Comparison of ENCODE assay signal across 10 mouse cellular contexts in the genomic region with DNA sequence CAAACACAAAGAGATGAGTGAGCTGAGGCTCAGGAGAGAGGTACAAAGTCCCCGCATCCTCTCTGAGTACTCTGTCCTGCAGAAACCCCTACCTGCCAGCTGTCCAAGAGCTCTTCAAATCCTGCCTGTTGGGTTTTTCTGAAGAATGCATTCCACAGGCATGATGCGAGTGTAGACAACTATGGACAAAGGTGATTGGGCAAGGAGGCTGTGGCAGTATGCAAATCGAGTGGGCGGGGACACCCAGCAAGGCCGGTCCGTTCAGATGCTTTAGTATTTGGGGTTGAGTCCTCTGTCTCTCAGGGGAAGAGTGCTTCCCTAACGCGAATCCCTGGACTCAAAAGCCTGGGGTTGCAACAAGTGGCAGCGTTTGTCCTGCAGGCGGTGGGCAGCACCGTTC. TPM values are rescaled to one million over a fixed set of nuclear protein-coding genes. Genes with fewer than 3 reads are reported as not detected.
A peak's percentile ranks its signal among the peaks of the same experiment; 100 is the strongest.
DNase-seq lines count a peak whose midpoint lies in the region; ATAC-seq lines count a peak whose summit lies in the region.
"Had no signal": no experiment of that assay in that cellular context is flagged by ENCODE, and none has a peak within 500 bp of the region (broad histone marks: within the 10 kb centered on the region; RNA-seq: fewer than 3 reads in every experiment).

No protein-coding gene starts in this region.

- H3K27me3 ChIP-seq in midbrain, embryonic 10.5 days (ENCODE audit: low read depth, poor library complexity, severe bottlenecking): peaks cover 88% of the 10 kb centered on the region
- H3K27me3 ChIP-seq in midbrain, embryonic 16.5 days (ENCODE audit: control insufficient read depth, insufficient read depth, low read depth, low read length): no peaks in the 10 kb centered on the region; the same call in 1 of the 2 replicates
- peaks cover 48% of the 10 kb centered on the region for H3K27me3 ChIP-seq in embryonic facial prominence, embryonic 10.5 days (replicated peaks; ENCODE audit: low read depth, poor library complexity, severe bottlenecking)
- H3K27me3 ChIP-seq in stomach, embryonic 14.5 days (ENCODE audit: control insufficient read depth, insufficient read depth, low read length): no peaks in the 10 kb centered on the region

- no peak overlapping the region for H3K4me2 ChIP-seq in midbrain, embryonic 16.5 days (ENCODE audit: low read length)
- H3K4me2 ChIP-seq in stomach, embryonic 14.5 days (replicated peaks; ENCODE audit: low read depth, low read length): 0 out of 2 replicates have a peak overlapping the region, but pooled peaks have one; percentile 10

- H3K9ac ChIP-seq in midbrain, embryonic 16.5 days (ENCODE audit: low read depth, low read length): no peak overlapping the region
- no peak overlapping the region for H3K9ac ChIP-seq in stomach, embryonic 14.5 days (replicated peaks; ENCODE audit: low read depth, low read length)

- peaks cover 30% of the 10 kb centered on the region for H3K4me1 ChIP-seq in midbrain, embryonic 10.5 days
- no peaks in the 10 kb centered on the region for H3K4me1 ChIP-seq in midbrain, embryonic 16.5 days (ENCODE audit: control insufficient read depth, insufficient read depth, low read length)
- H3K4me1 ChIP-seq in embryonic facial prominence, embryonic 10.5 days: peaks cover 44% of the 10 kb centered on the region
- no peaks in the 10 kb centered on the region for H3K4me1 ChIP-seq in stomach, embryonic 14.5 days (ENCODE audit: control insufficient read depth, insufficient read depth, low read length)

- no peak for DNase-seq in midbrain, embryonic 10.5 days (ENCODE audit: low spot score)
- peak; percentile 63 for DNase-seq in embryonic facial prominence, embryonic 10.5 days (ENCODE audit: low spot score)
- peak; percentile 38 for DNase-seq in kidney, postnatal 36 days
- no peak for DNase-seq in layer of hippocampus, adult 9-10 months (ENCODE audit: low spot score)
- no peak for DNase-seq in cerebellum, adult 9-10 months
- no peak for DNase-seq in gastrocnemius, postnatal 25 days

- no peak overlapping the region for H3K27ac ChIP-seq in midbrain, embryonic 10.5 days (replicated peaks)
- no peak overlapping the region for H3K27ac ChIP-seq in midbrain, embryonic 16.5 days (ENCODE audit: low read length)
- no peak overlapping the region for H3K27ac ChIP-seq in embryonic facial prominence, embryonic 10.5 days (replicated peaks)
- H3K27ac ChIP-seq in stomach, embryonic 14.5 days (ENCODE audit: low read length): no peak overlapping the region
- H3K27ac ChIP-seq: macrophage had no signal

- no peaks in the 10 kb centered on the region for H3K36me3 ChIP-seq in midbrain, embryonic 10.5 days
- H3K36me3 ChIP-seq in midbrain, embryonic 16.5 days (ENCODE audit: control insufficient read depth, insufficient read depth, low read length): no peaks in the 10 kb centered on the region
- H3K36me3 ChIP-seq in embryonic facial prominence, embryonic 10.5 days (replicated peaks): no peaks in the 10 kb centered on the region
- no peaks in the 10 kb centered on the region for H3K36me3 ChIP-seq in stomach, embryonic 14.5 days (ENCODE audit: control insufficient read depth, insufficient read depth, low read length)

- peak overlapping the region; percentile 27; the same call in 1 of the 2 replicates for H3K4me3 ChIP-seq in midbrain, embryonic 10.5 days
- H3K4me3 ChIP-seq in midbrain, embryonic 16.5 days (ENCODE audit: low read depth, low read length): no peak overlapping the region
- H3K4me3 ChIP-seq in embryonic facial prominence, embryonic 10.5 days: peak overlapping the region; percentile 19; the same call in 1 of the 2 replicates
- no peak overlapping the region for H3K4me3 ChIP-seq in stomach, embryonic 14.5 days (ENCODE audit: low read depth, low read length)
- H3K4me3 ChIP-seq: erythroblast, embryonic 14.5 days had no signal

- 13% methylated on average over 11 of the region's 11 CpGs for WGBS in midbrain, embryonic 10.5 days
- WGBS in midbrain, embryonic 16.5 days: 9% methylated on average over 11 of the region's 11 CpGs
- WGBS in embryonic facial prominence, embryonic 10.5 days: 10% methylated on average over 11 of the region's 11 CpGs
- WGBS in stomach, embryonic 14.5 days: 9% methylated on average over 11 of the region's 11 CpGs

- no peaks in the 10 kb centered on the region for H3K9me3 ChIP-seq in midbrain, embryonic 10.5 days (replicated peaks)
- no peaks in the 10 kb centered on the region for H3K9me3 ChIP-seq in midbrain, embryonic 16.5 days (replicated peaks; ENCODE audit: control insufficient read depth, low read length, poor library complexity, severe bottlenecking)
- H3K9me3 ChIP-seq in embryonic facial prominence, embryonic 10.5 days: no peaks in the 10 kb centered on the region
- H3K9me3 ChIP-seq in stomach, embryonic 14.5 days (ENCODE audit: control insufficient read depth, low read depth, low read length): no peaks in the 10 kb centered on the region

- no peak for ATAC-seq in midbrain, embryonic 16.5 days
- no peak for ATAC-seq in stomach, embryonic 14.5 days (ENCODE audit: insufficient number of reproducible peaks, insufficient read depth, low FRiP score, low read depth)

RNA-seq across cellular contexts. Expression of a gene that starts 18.5 kb away (rescaled TPM):
- 17.3 and 18.0 TPM in 2 replicates for polyA plus RNA-seq in midbrain, embryonic 10.5 days (2016; fragmentation: Nextera tagmentation; extraction: Ambion mirVana)
- 20.0 and 20.7 TPM in 2 replicates for polyA plus RNA-seq in midbrain, embryonic 16.5 days (2015; fragmentation: Nextera tagmentation; extraction: Ambion mirVana)
- polyA plus RNA-seq in embryonic facial prominence, embryonic 10.5 days (2016; fragmentation: Nextera tagmentation; extraction: Ambion mirVana): 17.7 and 19.0 TPM in 2 replicates
- polyA plus RNA-seq in stomach, embryonic 14.5 days (2014; fragmentation: Nextera tagmentation; extraction: Ambion mirVana): 24.5 and 26.1 TPM in 2 replicates
- total RNA-seq in gastrocnemius, postnatal 25 days (2021): 10 to 100 TPM; 14.5 to 16.8 TPM

RNA-seq across cellular contexts. Expression of a gene that starts 20.5 kb away (rescaled TPM):
- polyA plus RNA-seq in midbrain, embryonic 10.5 days (2016; fragmentation: Nextera tagmentation; extraction: Ambion mirVana): 0.19 and 0.26 TPM in 2 replicates
- polyA plus RNA-seq in midbrain, embryonic 16.5 days (2015; fragmentation: Nextera tagmentation; extraction: Ambion mirVana): 1.1 and 1.6 TPM in 2 replicates
- 0.44 and 0.82 TPM in 2 replicates for polyA plus RNA-seq in embryonic facial prominence, embryonic 10.5 days (2016; fragmentation: Nextera tagmentation; extraction: Ambion mirVana)
- polyA plus RNA-seq in stomach, embryonic 14.5 days (2014; fragmentation: Nextera tagmentation; extraction: Ambion mirVana): 0.13 and 0.24 TPM in 2 replicates
- under 1 TPM; 0.08 TPM for total RNA-seq in gastrocnemius, postnatal 25 days (2021)
- polyA plus RNA-seq: macrophage had no signal

RNA-seq across cellular contexts. Expression of a gene that starts 20.6 kb away (rescaled TPM):
- not detected in 2 replicates for polyA plus RNA-seq in midbrain, embryonic 10.5 days (2016; fragmentation: Nextera tagmentation; extraction: Ambion mirVana)
- polyA plus RNA-seq in midbrain, embryonic 16.5 days (2015; fragmentation: Nextera tagmentation; extraction: Ambion mirVana): not detected in 2 replicates
- polyA plus RNA-seq in embryonic facial prominence, embryonic 10.5 days (2016; fragmentation: Nextera tagmentation; extraction: Ambion mirVana): 0.16 TPM in 1 of 2 replicates, not detected in the other
- not detected in 2 replicates for polyA plus RNA-seq in stomach, embryonic 14.5 days (2014; fragmentation: Nextera tagmentation; extraction: Ambion mirVana)
- total RNA-seq in gastrocnemius, postnatal 25 days (2021): not detected
- polyA plus RNA-seq: erythroblast, embryonic 14.5 days; macrophage had no signal

RNA-seq across cellular contexts. Expression of a gene that starts 30.3 kb away (rescaled TPM):
- not detected in 2 replicates for polyA plus RNA-seq in midbrain, embryonic 10.5 days (2016; fragmentation: Nextera tagmentation; extraction: Ambion mirVana)
- polyA plus RNA-seq in midbrain, embryonic 16.5 days (2015; fragmentation: Nextera tagmentation; extraction: Ambion mirVana): not detected in 2 replicates
- polyA plus RNA-seq in embryonic facial prominence, embryonic 10.5 days (2016; fragmentation: Nextera tagmentation; extraction: Ambion mirVana): not detected in 2 replicates
- not detected in 2 replicates for polyA plus RNA-seq in stomach, embryonic 14.5 days (2014; fragmentation: Nextera tagmentation; extraction: Ambion mirVana)
- not detected for total RNA-seq in gastrocnemius, postnatal 25 days (2021)
- polyA plus RNA-seq: erythroblast, embryonic 14.5 days; macrophage had no signal

RNA-seq across cellular contexts. Expression of a gene that starts 43.6 kb away (rescaled TPM):
- polyA plus RNA-seq in midbrain, embryonic 10.5 days (2016; fragmentation: Nextera tagmentation; extraction: Ambion mirVana): 1.8 and 2.1 TPM in 2 replicates
- polyA plus RNA-seq in midbrain, embryonic 16.5 days (2015; fragmentation: Nextera tagmentation; extraction: Ambion mirVana): 3.0 and 4.5 TPM in 2 replicates
- 2.3 and 2.4 TPM in 2 replicates for polyA plus RNA-seq in embryonic facial prominence, embryonic 10.5 days (2016; fragmentation: Nextera tagmentation; extraction: Ambion mirVana)
- 0.98 and 1.1 TPM in 2 replicates for polyA plus RNA-seq in stomach, embryonic 14.5 days (2014; fragmentation: Nextera tagmentation; extraction: Ambion mirVana)
- total RNA-seq in gastrocnemius, postnatal 25 days (2021): under 1 TPM; 0.23 to 0.35 TPM
- polyA plus RNA-seq: erythroblast, embryonic 14.5 days; macrophage had no signal

Comparison
In these comparisons a context has a peak if more than half of its experiments do, and no peak if none do; other contexts are left out.
1. H3K4me3 ChIP-seq: peak in midbrain, embryonic 10.5 days (single experiment) and embryonic facial prominence, embryonic 10.5 days (single experiment); none in midbrain, embryonic 16.5 days (single experiment) and stomach, embryonic 14.5 days (single experiment).
2. DNase-seq: peak in embryonic facial prominence, embryonic 10.5 days (single experiment) and kidney, postnatal 36 days (2 of 2); none in midbrain, embryonic 10.5 days (single experiment), layer of hippocampus, adult 9-10 months (single experiment), cerebellum, adult 9-10 months (single experiment) and gastrocnemius, postnatal 25 days (single experiment).